Mouse (Mus musculus) gastrocnemius, postnatal 4 days (tissue): ENCODE results near the gene Tgfbr3. TPM values are rescaled to one million over a fixed set of nuclear protein-coding genes. Genes with fewer than 3 reads are reported as not detected.

ENCODE experiments used
- DNase-seq, 2 experiments: peaks; one replicate each; pipeline ENCODE4 v3.0.0; 2021 to 2022; ENCODE audit warnings: low spot score in 2 of 2, mixed read lengths in 2 of 2
- total RNA-seq, 2 experiments: library from RNA; stranded (reverse); gene quantifications; 2 replicates each; pipeline ENCODE4 v1.2.3; 2021

Tgfbr3 gene
- total RNA-seq, 2 experiments from 2014 or later: 57.1 to 57.3 TPM

DNA sequence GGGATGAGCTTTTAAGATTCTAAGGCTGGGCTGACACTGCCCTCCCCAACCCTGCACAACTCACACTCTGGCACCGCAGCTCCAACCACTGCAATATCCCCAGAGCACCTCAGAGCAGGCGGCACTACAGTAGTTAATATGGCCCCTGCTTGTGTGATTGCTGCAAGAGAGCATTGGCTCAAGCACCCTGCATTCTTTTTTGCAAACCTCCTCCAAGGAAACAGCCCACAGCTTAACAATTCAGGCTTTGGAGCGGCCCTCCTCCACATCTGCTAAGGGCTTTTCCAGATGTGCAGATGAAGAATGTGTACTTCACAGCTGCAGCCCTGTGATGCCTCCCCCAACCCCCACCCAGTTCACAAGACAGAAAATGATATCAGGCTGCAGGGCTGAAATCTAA is 138.1 kb downstream of the Tgfbr3 start:
- peak in 1 of 2 experiments; percentile 63 for DNase-seq

GRCm38 (mm10) chr5:107150555-107151312 is 138.7 kb downstream of the Tgfbr3 start:
- DNase-seq: peak; percentile 49 to 63

- peak; percentile 43 to 75 for DNase-seq
Observed at GRCm38 (mm10) chr5:107147951-107148766, 141.3 kb downstream of the Tgfbr3 start.

- no peak for DNase-seq
Observed at GRCm38 (mm10) chr5:107147413-107147812, 142.0 kb downstream of the Tgfbr3 start.

GRCm38 (mm10) chr5:107146111-107146616 is 143.3 kb downstream of the Tgfbr3 start:
- no peak for DNase-seq

DNA sequence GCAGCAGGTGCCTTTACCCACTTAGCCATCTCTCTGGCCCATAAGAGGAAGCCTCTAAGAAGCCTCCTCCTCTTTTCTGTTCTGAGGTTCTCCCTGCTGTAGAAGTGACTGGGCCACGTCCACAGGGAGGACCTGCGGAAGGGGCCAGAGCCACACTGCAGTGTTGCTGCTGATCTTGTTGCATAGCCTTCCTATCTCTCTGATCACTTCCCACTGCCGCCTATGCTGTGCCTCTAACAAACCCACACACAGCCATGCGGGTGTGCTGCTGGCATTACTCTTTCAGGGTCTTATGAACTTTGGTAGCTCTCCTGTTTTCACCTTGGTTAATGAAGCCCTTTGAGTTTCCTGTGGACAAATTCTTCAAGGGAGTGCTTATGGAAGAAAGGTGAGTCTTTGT is 144.3 kb downstream of the Tgfbr3 start:
- no peak for DNase-seq

DNA sequence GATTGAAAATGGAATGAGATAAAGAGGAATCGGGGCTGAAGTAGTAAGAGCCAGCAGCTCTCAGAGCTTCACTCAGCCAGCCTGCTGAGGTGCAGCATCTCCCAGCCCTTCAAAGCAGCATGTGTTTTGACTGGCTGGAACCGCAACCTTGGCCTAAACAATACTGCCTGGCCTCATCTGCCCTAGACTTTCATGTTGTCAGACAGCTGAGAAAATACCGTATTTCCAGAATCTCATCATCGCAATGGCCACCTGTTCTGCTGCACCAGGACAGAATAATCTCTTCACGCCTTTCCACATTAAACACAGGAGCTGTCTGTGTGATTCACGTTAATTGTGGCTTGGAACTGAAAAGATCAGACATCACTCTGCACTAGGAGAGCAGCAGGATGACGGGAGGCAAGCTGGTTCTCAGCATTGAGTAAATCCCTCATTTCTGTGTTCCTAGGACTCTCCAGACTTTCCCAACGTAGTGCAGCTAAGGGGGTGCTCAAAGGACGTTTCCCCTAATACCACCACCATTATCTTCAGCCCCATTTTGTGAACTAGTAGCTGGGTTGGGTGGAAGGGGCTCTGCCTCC is 145.1 kb downstream of the Tgfbr3 start:
- DNase-seq: no peak

- DNase-seq: peak in 1 of 2 experiments; percentile 41
Observed at GRCm38 (mm10) chr5:107143406-107143805, 146.0 kb downstream of the Tgfbr3 start.

DNA sequence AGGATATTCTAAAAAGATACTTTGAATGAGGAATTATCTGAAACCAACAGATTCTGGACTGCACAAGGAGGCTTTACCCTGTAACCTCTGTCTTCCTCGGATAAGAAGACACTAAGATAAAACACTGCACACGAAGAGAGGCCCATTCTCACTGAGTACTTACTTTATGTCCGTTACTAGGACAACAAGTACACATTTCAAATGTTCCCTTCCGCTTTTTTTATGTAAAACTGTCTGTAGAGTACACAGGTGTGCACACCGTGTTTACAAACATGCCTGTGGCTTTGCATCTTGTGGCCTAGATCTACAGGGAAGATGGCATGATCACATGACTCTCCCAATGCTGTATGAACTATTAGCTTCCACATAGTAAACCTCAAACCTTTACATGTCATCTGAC is 146.6 kb downstream of the Tgfbr3 start:
- DNase-seq: no peak

GRCm38 (mm10) chr5:107141375-107141774 is 148.1 kb downstream of the Tgfbr3 start:
- no peak for DNase-seq

DNA sequence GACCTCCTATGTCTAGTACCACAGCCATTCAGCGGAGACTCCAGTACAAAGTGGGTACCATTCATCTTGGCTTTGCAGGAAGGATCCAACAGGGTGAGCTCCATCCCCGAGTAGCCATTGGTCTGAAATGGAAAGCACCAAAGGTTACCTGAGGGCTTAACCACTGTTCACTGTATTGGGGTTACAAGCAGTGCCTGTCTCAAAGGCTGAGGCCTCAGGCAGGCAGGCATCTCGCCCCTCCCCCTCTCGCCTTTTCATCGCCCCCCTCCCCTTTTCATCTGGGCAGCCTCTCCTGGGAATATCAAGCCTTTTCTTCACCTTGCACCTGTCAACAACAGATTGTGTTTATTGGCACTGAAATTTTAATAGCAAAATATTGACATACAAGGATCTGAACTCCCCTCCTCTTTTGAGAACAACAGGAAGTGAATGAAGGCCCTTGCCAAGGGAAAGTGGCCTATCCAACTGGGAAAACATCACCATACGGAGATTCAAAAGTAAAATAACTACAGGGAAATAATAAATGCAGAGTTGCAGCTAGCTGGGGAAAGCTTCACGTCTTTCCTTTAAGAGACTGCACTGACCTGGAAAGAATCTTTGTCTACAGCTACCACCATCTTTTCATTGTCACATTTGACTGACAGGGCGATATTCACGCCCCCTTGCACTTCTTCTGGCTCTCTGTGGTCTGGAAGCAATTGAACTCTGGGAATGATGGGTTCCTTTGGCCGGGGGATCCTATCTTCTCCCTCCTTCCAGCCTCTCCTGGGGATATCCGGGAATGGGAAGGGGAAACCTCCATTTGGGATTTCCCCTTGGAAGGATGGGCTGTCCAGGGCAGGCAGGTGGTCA is 149.4 kb downstream of the Tgfbr3 start:
- DNase-seq: no peak

DNA sequence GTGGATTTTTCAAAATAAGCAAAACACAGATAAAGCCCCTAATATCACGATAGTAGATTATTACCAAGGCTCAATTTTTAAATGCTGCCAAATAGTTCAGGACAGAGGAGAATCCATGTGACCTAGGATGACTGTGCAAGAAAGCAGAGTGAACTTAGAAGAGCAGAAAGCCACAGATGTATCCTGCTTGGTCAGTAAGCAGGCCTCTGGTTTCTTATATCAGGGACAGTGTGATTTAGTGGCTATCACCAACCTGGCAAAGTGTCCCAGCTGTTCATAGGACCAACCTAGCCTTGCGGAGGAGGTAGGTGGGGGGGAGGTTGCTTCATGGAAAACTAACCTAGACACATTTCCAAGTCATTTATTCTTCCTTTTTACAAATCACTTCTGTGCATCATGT is 156.1 kb downstream of the Tgfbr3 start:
- no peak for DNase-seq

DNA sequence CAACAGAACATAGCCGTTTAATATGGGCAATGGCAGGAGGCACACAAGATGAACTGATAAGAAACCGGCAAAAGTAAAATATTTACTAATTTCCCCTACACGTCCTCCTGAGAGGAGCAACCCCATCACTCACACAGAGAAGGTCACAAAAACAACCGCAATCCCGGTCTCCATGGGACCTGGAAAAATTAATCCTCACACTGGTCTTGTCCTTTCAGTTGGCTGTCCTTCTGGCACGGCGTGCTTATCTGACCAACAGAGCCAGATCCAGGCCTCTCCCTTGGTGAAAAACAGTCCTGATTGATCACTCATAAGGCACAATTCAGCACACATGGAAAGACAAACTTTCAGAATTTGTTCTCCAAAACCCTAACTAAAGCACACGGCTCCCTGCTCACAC is 157.2 kb downstream of the Tgfbr3 start:
- no peak for DNase-seq

- no peak for DNase-seq
Observed at GRCm38 (mm10) chr5:107129304-107129703, 160.1 kb downstream of the Tgfbr3 start.

DNA sequence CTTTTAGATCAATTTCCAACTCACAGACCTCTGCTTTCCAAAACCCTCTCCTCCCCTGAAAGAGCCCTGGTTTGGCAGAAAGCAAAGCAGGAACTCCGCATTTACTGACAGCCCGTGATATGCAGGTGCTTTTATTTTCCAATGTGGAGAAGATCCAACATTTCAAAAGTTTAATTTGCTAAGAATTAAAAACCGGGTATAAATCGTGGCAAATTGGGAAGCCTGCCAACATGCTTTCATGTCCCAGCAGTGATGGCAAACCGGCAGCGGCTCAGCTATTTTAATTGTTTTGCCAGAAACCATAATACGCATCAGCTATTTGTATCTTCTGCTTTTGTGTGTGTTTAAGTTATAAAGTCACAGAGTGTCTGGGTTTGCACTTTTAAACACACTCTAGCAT is 162.9 kb downstream of the Tgfbr3 start:
- no peak for DNase-seq

GRCm38 (mm10) chr5:107125131-107125530 is 164.3 kb downstream of the Tgfbr3 start:
- DNase-seq: no peak

- no peak for DNase-seq
Observed at GRCm38 (mm10) chr5:107124531-107124930, 164.9 kb downstream of the Tgfbr3 start.

DNA sequence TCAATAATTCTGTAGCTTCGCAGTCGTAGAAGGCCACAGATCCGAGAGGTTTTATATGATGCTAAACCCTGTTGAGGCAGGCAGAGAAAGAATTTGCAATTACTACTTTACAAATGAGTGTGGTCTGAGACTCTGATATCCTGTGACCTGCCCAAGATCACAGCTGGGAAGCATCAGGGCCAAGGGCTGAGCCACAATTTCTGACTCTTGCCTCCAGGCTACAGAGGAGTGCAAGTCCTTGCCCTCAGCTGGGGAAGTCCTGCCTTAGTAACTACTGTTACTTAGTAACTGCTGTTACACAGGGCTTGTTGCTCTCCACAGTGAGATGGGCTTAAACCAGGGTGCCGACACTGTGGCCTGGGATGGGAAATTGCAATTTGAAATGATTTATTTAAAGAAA is 166.8 kb downstream of the Tgfbr3 start:
- no peak for DNase-seq

DNA sequence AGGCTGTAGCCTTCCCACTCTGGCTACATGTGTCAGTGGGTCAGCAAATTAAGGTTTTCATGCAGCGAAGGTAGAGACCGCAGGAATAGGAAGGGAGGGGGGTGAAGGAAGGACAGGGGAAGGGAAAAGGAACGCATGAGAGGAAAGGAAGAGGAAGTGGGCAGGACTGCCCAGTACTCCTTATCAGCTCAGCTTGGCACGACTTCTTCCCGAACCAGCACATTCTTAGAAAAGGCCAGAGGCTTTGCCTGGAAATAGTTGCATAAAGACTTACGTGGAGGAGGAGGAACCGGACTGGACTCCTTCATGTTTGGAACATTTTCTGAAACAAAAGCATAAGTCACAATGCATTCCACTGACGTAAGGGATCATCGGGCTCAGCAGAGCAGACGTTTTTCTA is 168.3 kb downstream of the Tgfbr3 start:
- no peak for DNase-seq

DNA sequence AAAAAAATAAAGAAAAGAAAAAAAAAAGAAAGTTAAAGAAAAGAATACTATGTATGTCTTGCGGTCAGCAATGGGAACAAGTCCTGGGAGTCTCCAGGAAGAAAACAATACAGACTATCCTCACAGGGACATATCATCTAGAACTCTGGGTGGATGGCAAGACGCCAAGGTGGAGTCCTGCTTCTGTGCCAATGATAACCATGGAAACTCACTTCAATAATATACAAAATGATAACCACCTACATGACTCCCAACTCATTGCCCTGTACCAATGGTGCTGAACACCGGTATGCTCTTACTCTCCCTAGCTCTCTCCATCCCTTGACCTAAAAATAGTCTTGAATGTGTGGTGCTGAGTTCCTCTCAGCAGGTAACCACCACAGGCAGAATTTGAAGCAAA is 168.8 kb downstream of the Tgfbr3 start:
- DNase-seq: no peak

- no peak for DNase-seq
Observed at GRCm38 (mm10) chr5:107119896-107120295, 169.5 kb downstream of the Tgfbr3 start.
